Mouse (Mus musculus) megakaryocyte, embryonic 14.5 days (primary cell): ENCODE data around the gene Msantd2.

Experiments
- FLI1 ChIP-seq: IDR thresholded peaks from 2 replicates; pipeline ENCODE4 v1.6.1; 2012; ENCODE audit warnings: low read length, inconsistent platforms, mixed read lengths
- GATA1 ChIP-seq: IDR thresholded peaks from 3 replicates; pipeline ENCODE4 v1.6.1; 2012; ENCODE audit warnings: mixed read lengths, low read length, inconsistent platforms, borderline replicate concordance

DNA sequence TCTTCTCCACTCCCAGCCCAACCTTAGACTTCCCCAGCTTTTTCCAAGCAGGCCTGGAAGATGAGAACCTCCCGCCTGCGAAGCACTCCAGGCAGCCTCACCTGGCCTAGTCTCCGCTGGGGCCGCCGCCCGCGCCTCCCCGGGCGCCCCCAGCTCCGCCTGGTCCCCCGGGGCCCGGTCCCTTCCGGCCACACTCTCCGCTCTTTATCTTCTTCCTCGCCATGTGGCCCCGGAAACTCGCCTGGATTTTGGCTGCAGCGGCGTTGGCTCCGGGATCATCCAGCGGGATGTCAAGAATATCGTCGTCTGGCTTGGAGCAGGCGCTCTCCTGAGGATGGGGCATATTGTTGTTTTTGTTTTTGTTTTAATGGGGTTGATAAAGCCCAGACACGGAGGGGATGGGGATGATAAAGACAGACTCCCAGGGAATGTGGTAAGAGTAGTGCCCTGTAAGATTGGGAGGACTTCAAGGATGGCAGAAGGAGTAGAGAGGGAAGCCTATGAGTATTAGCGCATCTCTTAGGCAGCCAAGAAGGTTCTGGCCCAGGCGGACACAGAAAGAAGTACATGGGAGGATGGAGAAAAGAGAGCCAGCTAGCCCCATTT, 56.8 kb downstream of the Msantd2 start:
- TF ChIP-seq GATA1 (no peak), FLI1 (no peak)
